Mouse (Mus musculus): ENCODE data around the gene Drd3. TPM values are rescaled to one million over a fixed set of nuclear protein-coding genes. Genes with fewer than 3 reads are reported as not detected.

Gene Drd3
- polyA plus RNA-seq (2014; fragmentation: Nextera tagmentation; extraction: Ambion mirVana): not detected in 2 replicates

- Histone ChIP-seq H3K36me3 (ENCODE audit: control insufficient read depth, insufficient read depth, low read length) (no peaks in the 10 kb centered on the region), H3K27ac (ENCODE audit: low read depth, low read length) (no peak within 1 kb of the TSS), H3K27me3 (ENCODE audit: control insufficient read depth, insufficient read depth, low read length) (no peaks in the 10 kb centered on the region), H3K9ac (ENCODE audit: low read length) (no peak within 1 kb of the TSS), H3K4me2 (no peak within 1 kb of the TSS), H3K4me3 (ENCODE audit: low read depth, low read length) (no peak within 1 kb of the TSS), H3K4me1 (ENCODE audit: control insufficient read depth, insufficient read depth, low read length) (no peaks in the 10 kb centered on the region), H3K9me3 (ENCODE audit: control insufficient read depth, low read length) (no peaks in the 10 kb centered on the region)
- 10% methylated on average over 7 of the region's 7 CpGs for WGBS
- DNase-seq (ENCODE audit: low spot score, missing footprints) (no peak), ATAC-seq (ENCODE audit: low FRiP score) (no peak)
These were observed at the start of gene Drd3 for GRCm38 (mm10) chr16:43753751-43754150. Drd3 (plus strand) TSS chr16:43754026.

- peaks cover 2% of the 10 kb centered on the region; the same call in 1 of the 2 replicates for H3K4me1 ChIP-seq (ENCODE audit: control insufficient read depth, insufficient read depth, low read length)
- peak; percentile 61 for DNase-seq (ENCODE audit: low spot score, missing footprints)
- no peaks in the 10 kb centered on the region for H3K36me3 ChIP-seq (ENCODE audit: control insufficient read depth, insufficient read depth, low read length)
- no peak overlapping the region for H3K9ac ChIP-seq (ENCODE audit: low read length)
- no peak overlapping the region for H3K4me2 ChIP-seq
- H3K27me3 ChIP-seq (ENCODE audit: control insufficient read depth, insufficient read depth, low read length): no peaks in the 10 kb centered on the region
- no peak for ATAC-seq (ENCODE audit: low FRiP score)
- no peaks in the 10 kb centered on the region for H3K9me3 ChIP-seq (ENCODE audit: control insufficient read depth, low read length)
- no peak overlapping the region for H3K4me3 ChIP-seq (ENCODE audit: low read depth, low read length)
- 76% methylated on average over 13 of the region's 13 CpGs for WGBS
- no peak overlapping the region for H3K27ac ChIP-seq (ENCODE audit: low read depth, low read length)
These were observed 45.3 kb upstream of the Drd3 start for GRCm38 (mm10) chr16:43708335-43709061.

- H3K27me3 ChIP-seq (ENCODE audit: control insufficient read depth, insufficient read depth, low read length): no peaks in the 10 kb centered on the region
- no peaks in the 10 kb centered on the region for H3K9me3 ChIP-seq (ENCODE audit: control insufficient read depth, low read length)
- H3K4me3 ChIP-seq (ENCODE audit: low read depth, low read length): no peak overlapping the region
- WGBS: 73% methylated on average over 15 of the region's 15 CpGs
- DNase-seq (ENCODE audit: low spot score, missing footprints): no peak
- H3K4me1 ChIP-seq (ENCODE audit: control insufficient read depth, insufficient read depth, low read length): peaks cover 2% of the 10 kb centered on the region; the same call in 1 of the 2 replicates
- no peak overlapping the region for H3K9ac ChIP-seq (ENCODE audit: low read length)
- no peak overlapping the region for H3K4me2 ChIP-seq
- ATAC-seq (ENCODE audit: low FRiP score): peak; percentile 35; the same call in 1 of the 2 replicates
- no peak overlapping the region for H3K27ac ChIP-seq (ENCODE audit: low read depth, low read length)
- no peaks in the 10 kb centered on the region for H3K36me3 ChIP-seq (ENCODE audit: control insufficient read depth, insufficient read depth, low read length)
These were observed 44.8 kb upstream of the Drd3 start for GRCm38 (mm10) chr16:43709062-43709413.

GRCm38 (mm10) chr16:43709432-43710133, 44.2 kb upstream of the Drd3 start:
- Histone ChIP-seq H3K4me2 (no peak overlapping the region), H3K4me1 (ENCODE audit: control insufficient read depth, insufficient read depth, low read length) (peaks cover 2% of the 10 kb centered on the region; the same call in 1 of the 2 replicates), H3K36me3 (ENCODE audit: control insufficient read depth, insufficient read depth, low read length) (no peaks in the 10 kb centered on the region), H3K27ac (ENCODE audit: low read depth, low read length) (no peak overlapping the region), H3K4me3 (ENCODE audit: low read depth, low read length) (no peak overlapping the region), H3K27me3 (ENCODE audit: control insufficient read depth, insufficient read depth, low read length) (no peaks in the 10 kb centered on the region), H3K9ac (ENCODE audit: low read length) (no peak overlapping the region), H3K9me3 (ENCODE audit: control insufficient read depth, low read length) (no peaks in the 10 kb centered on the region)
- peak; percentile 30; the same call in 1 of the 2 replicates for ATAC-seq (ENCODE audit: low FRiP score)
- DNase-seq (ENCODE audit: low spot score, missing footprints): peak; percentile 81
- WGBS: 58% methylated on average over 9 of the region's 9 CpGs

- WGBS: 63% methylated on average over 6 of the region's 6 CpGs
- Histone ChIP-seq H3K36me3 (ENCODE audit: control insufficient read depth, insufficient read depth, low read length) (no peaks in the 10 kb centered on the region), H3K4me1 (ENCODE audit: control insufficient read depth, insufficient read depth, low read length) (peaks cover 2% of the 10 kb centered on the region; the same call in 1 of the 2 replicates), H3K27ac (ENCODE audit: low read depth, low read length) (no peak overlapping the region), H3K4me3 (ENCODE audit: low read depth, low read length) (no peak overlapping the region), H3K27me3 (ENCODE audit: control insufficient read depth, insufficient read depth, low read length) (no peaks in the 10 kb centered on the region), H3K4me2 (no peak overlapping the region), H3K9me3 (ENCODE audit: control insufficient read depth, low read length) (no peaks in the 10 kb centered on the region), H3K9ac (ENCODE audit: low read length) (no peak overlapping the region)
- ATAC-seq (ENCODE audit: low FRiP score) (no peak), DNase-seq (ENCODE audit: low spot score, missing footprints) (peak; percentile 54)
These were observed 43.7 kb upstream of the Drd3 start for GRCm38 (mm10) chr16:43710134-43710475.

- 91% methylated on average over 11 of the region's 11 CpGs for WGBS
- Histone ChIP-seq H3K4me2 (no peak overlapping the region), H3K4me1 (ENCODE audit: control insufficient read depth, insufficient read depth, low read length) (peaks cover 2% of the 10 kb centered on the region; the same call in 1 of the 2 replicates), H3K27me3 (ENCODE audit: control insufficient read depth, insufficient read depth, low read length) (no peaks in the 10 kb centered on the region), H3K27ac (ENCODE audit: low read depth, low read length) (no peak overlapping the region), H3K36me3 (ENCODE audit: control insufficient read depth, insufficient read depth, low read length) (no peaks in the 10 kb centered on the region), H3K4me3 (ENCODE audit: low read depth, low read length) (no peak overlapping the region), H3K9me3 (ENCODE audit: control insufficient read depth, low read length) (no peaks in the 10 kb centered on the region), H3K9ac (ENCODE audit: low read length) (no peak overlapping the region)
- ATAC-seq (ENCODE audit: low FRiP score): no peak
- peak; percentile 31 for DNase-seq (ENCODE audit: low spot score, missing footprints)
These were observed 43.2 kb upstream of the Drd3 start for GRCm38 (mm10) chr16:43710651-43711050.

GRCm38 (mm10) chr16:43711361-43711760, 42.5 kb upstream of the Drd3 start:
- ATAC-seq (ENCODE audit: low FRiP score): no peak
- Histone ChIP-seq H3K36me3 (ENCODE audit: control insufficient read depth, insufficient read depth, low read length) (no peaks in the 10 kb centered on the region), H3K9me3 (ENCODE audit: control insufficient read depth, low read length) (no peaks in the 10 kb centered on the region), H3K4me1 (ENCODE audit: control insufficient read depth, insufficient read depth, low read length) (peaks cover 2% of the 10 kb centered on the region; the same call in 1 of the 2 replicates), H3K4me3 (ENCODE audit: low read depth, low read length) (no peak overlapping the region), H3K27me3 (ENCODE audit: control insufficient read depth, insufficient read depth, low read length) (no peaks in the 10 kb centered on the region), H3K4me2 (no peak overlapping the region), H3K27ac (ENCODE audit: low read depth, low read length) (no peak overlapping the region), H3K9ac (ENCODE audit: low read length) (no peak overlapping the region)
- DNase-seq (ENCODE audit: low spot score, missing footprints): peak; percentile 51
- WGBS: 92% methylated on average over 7 of the region's 7 CpGs

- Histone ChIP-seq H3K27me3 (ENCODE audit: control insufficient read depth, insufficient read depth, low read length) (no peaks in the 10 kb centered on the region), H3K9me3 (ENCODE audit: control insufficient read depth, low read length) (no peaks in the 10 kb centered on the region; the same call in 1 of the 2 replicates), H3K4me2 (no peak overlapping the region), H3K4me1 (ENCODE audit: control insufficient read depth, insufficient read depth, low read length) (no peaks in the 10 kb centered on the region), H3K9ac (ENCODE audit: low read length) (no peak overlapping the region), H3K27ac (ENCODE audit: low read depth, low read length) (no peak overlapping the region), H3K4me3 (ENCODE audit: low read depth, low read length) (no peak overlapping the region), H3K36me3 (ENCODE audit: control insufficient read depth, insufficient read depth, low read length) (no peaks in the 10 kb centered on the region)
- 65% methylated on average over 3 of the region's 3 CpGs for WGBS
- DNase-seq (ENCODE audit: low spot score, missing footprints) (no peak), ATAC-seq (ENCODE audit: low FRiP score) (no peak)
These were observed 29.4 kb upstream of the Drd3 start for GRCm38 (mm10) chr16:43724444-43724843.

GRCm38 (mm10) chr16:43729506-43730221, 24.2 kb upstream of the Drd3 start:
- Histone ChIP-seq H3K27ac (ENCODE audit: low read depth, low read length) (no peak overlapping the region), H3K4me1 (ENCODE audit: control insufficient read depth, insufficient read depth, low read length) (no peaks in the 10 kb centered on the region), H3K9ac (ENCODE audit: low read length) (no peak overlapping the region), H3K9me3 (ENCODE audit: control insufficient read depth, low read length) (no peaks in the 10 kb centered on the region), H3K36me3 (ENCODE audit: control insufficient read depth, insufficient read depth, low read length) (no peaks in the 10 kb centered on the region), H3K27me3 (ENCODE audit: control insufficient read depth, insufficient read depth, low read length) (no peaks in the 10 kb centered on the region), H3K4me3 (ENCODE audit: low read depth, low read length) (no peak overlapping the region), H3K4me2 (no peak overlapping the region)
- DNase-seq (ENCODE audit: low spot score, missing footprints) (no peak), ATAC-seq (ENCODE audit: low FRiP score) (no peak)
- WGBS: 80% methylated on average over 8 of the region's 8 CpGs
